Mouse (Mus musculus): ENCODE measurements around the gene Olfr1186. TPM values are rescaled to one million over a fixed set of nuclear protein-coding genes. Genes with fewer than 3 reads are reported as not detected.
"Not testable (repeated sequence)": the region's sequence is repeated elsewhere in the genome, so short reads cannot be mapped to it uniquely, and the experiment has no call there.

Gene Olfr1186
- not detected in 2 replicates for polyA plus RNA-seq (2015; fragmentation: Nextera tagmentation; extraction: Ambion mirVana)

DNA sequence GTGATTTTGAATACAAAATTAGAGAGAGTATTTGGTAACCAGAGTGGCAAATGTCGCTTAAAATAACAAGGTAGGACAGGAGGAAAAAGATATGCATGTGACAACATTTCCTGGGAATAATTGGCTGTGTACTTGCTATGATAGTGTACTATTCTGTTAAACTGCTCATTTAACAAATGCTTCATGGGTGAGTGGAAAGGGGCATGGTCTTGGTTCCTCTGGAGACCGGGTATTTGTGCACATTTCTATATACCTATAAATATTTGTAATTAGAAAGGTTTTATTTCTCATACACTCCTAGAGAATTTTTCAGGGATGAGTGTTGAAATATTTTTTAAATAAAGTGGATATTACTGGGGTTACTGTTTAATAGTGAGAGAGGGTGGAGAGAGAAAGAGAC is at the start of gene Olfr1186:
TSS of gene Olfr1186 (plus strand) at position 301 of the 400 bp plus-strand sequence.
- H3K9me3 ChIP-seq, result no peaks in the 10 kb centered on the region
- no peaks in the 10 kb centered on the region for H3K36me3 ChIP-seq (replicated peaks)
- ATAC-seq (replicated peaks), result no peak
- no peak within 1 kb of the TSS for H3K27ac ChIP-seq
- no peaks in the 10 kb centered on the region for H3K4me1 ChIP-seq
- no peak within 1 kb of the TSS for H3K4me3 ChIP-seq
- no peak within 1 kb of the TSS for H3K4me2 ChIP-seq
- H3K9ac ChIP-seq, result no peak within 1 kb of the TSS
- H3K27me3 ChIP-seq (replicated peaks), result no peaks in the 10 kb centered on the region
- WGBS, result 85% methylated on average over 2 of the region's 2 CpGs

DNA sequence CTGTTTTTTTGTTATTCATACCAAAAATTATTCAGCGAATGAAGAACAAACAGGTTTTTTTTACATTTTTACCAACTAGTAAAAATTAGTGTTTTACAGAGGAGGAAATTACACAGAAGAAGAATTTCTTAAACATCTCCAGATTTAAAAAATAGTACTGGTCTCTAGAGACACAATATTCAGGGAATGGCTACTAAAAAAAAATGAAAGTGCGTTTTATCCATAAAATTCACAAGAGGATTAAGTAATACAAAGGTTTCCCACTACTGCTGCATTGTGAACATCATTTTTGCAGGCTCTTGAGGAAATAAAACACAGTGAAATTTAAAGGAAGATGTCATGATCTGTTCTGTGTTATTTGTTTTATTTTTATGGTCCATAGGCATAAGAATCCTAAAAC is 35.1 kb upstream of the Olfr1186 start, which contains the start of gene Olfr1184:
TSS of gene Olfr1184 (plus strand) at position 301 of the 400 bp plus-strand sequence.
- no peak within 1 kb of the TSS for H3K9ac ChIP-seq
- H3K4me1 ChIP-seq, result no peaks in the 10 kb centered on the region
- 89% methylated on average over 2 of the region's 2 CpGs for WGBS
- H3K27me3 ChIP-seq (replicated peaks), result no peaks in the 10 kb centered on the region
- H3K36me3 ChIP-seq (replicated peaks), result no peaks in the 10 kb centered on the region
- no peak within 1 kb of the TSS for H3K4me2 ChIP-seq
- H3K9me3 ChIP-seq, result no peaks in the 10 kb centered on the region
- no peak within 1 kb of the TSS for H3K27ac ChIP-seq
- H3K4me3 ChIP-seq, result no peak within 1 kb of the TSS
- ATAC-seq (replicated peaks), result no peak

DNA sequence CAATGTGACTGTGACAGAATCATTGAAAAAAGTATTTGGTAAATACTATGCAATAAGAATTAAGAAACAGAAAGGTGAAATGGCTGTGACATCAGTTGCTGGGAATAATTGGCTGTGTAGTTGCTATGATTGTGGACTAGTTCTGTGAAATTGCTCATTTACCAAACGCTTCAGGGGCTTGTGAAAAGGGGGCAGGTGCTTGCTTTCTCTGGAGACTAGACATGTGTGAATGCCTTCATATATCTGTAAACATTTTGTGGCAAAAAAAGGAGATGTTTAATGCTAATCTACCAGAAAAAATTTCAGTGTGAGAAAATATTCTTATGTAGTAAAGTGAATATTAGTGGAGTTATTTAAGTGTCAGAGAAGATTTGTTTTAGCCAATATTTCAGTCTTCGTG is 25.3 kb upstream of the Olfr1186 start, which contains the start of gene Olfr1185-ps1:
TSS of gene Olfr1185-ps1 (plus strand) at position 301 of the 400 bp plus-strand sequence.
- 78% methylated on average over 2 of the region's 2 CpGs for WGBS
- no peak for ATAC-seq (replicated peaks)
- H3K4me3 ChIP-seq, result no peak within 1 kb of the TSS
- no peak within 1 kb of the TSS for H3K9ac ChIP-seq
- no peaks in the 10 kb centered on the region for H3K9me3 ChIP-seq
- no peaks in the 10 kb centered on the region for H3K27me3 ChIP-seq (replicated peaks)
- no peak within 1 kb of the TSS for H3K27ac ChIP-seq
- H3K4me2 ChIP-seq, result no peak within 1 kb of the TSS
- no peaks in the 10 kb centered on the region for H3K36me3 ChIP-seq (replicated peaks)
- H3K4me1 ChIP-seq, result no peaks in the 10 kb centered on the region

DNA sequence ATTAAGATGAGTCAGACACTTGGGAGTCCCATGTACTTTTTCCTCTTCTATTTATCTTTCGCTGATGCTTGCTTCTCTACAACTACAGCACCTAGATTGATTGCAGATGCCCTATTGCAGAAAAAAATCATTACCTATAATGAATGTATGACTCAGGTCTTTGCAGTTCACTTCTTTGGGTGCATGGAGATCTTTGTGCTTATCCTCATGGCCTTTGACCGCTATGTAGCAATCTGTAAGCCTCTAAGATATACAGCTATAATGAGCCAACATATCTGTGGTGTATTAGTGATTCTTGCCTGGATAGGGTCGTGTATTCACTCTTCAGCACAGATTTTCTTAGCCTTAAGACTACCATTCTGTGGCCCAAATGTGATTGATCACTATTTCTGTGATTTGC is 7.4 kb downstream of the Olfr1186 start:
- Histone ChIP-seq H3K4me2 (no peak overlapping the region), H3K4me1 (no peaks in the 10 kb centered on the region), H3K9ac (no peak overlapping the region), H3K27ac (no peak overlapping the region), H3K4me3 (no peak overlapping the region), H3K27me3 (replicated peaks) (no peaks in the 10 kb centered on the region), H3K36me3 (replicated peaks) (no peaks in the 10 kb centered on the region), H3K9me3 (no peaks in the 10 kb centered on the region)
- ATAC-seq (replicated peaks), result no peak
- 78% methylated on average over 3 of the region's 3 CpGs for WGBS

DNA sequence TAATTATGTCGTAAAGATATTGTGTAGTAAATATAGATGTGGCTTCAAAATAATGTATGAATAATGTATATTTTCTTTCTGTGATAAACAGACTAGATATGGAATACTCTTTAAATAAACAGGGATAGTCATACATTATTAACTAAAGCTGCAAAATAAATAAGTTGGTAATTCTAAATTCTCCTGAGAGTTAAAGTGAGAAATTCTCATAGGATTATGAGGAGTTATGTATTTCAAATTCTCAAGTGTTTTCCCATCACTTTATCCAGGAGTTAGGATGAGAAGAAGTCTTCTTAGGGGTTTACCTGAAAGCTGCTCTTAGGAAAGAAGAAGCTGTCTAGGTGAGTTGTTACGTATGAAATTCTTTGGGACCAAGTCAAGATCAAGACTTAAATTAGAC is 38.3 kb downstream of the Olfr1186 start, which contains the start of gene Olfr1188:
TSS of gene Olfr1188 (plus strand) at position 301 of the 400 bp plus-strand sequence.
- no peak for ATAC-seq (replicated peaks)
- Histone ChIP-seq H3K9me3 (no peaks in the 10 kb centered on the region), H3K27me3 (replicated peaks) (no peaks in the 10 kb centered on the region), H3K9ac (no peak within 1 kb of the TSS), H3K36me3 (replicated peaks) (no peaks in the 10 kb centered on the region), H3K27ac (no peak within 1 kb of the TSS), H3K4me3 (no peak within 1 kb of the TSS), H3K4me1 (no peaks in the 10 kb centered on the region), H3K4me2 (no peak within 1 kb of the TSS)
- WGBS, result 94% methylated on average over 2 of the region's 2 CpGs

DNA sequence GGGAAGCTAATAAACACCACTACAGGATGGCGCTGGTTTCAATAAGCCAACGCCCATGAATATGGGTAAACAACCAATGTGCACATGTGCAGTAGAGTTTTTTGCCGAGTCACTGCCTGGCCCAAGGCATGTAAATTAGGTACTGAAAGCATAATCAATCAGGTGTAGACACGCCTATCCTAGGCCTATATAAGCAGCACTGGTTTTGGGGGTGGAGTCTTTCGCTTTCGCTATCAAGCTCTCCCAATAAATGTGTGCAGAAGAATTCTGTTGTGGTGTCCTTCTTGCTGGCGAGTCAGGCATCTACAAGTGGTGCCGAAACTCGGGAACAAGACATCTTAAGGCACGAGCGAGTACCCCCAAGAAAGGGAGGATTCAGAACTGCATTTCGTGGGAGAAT is 54.3 kb downstream of the Olfr1186 start:
- not testable (repeated sequence) for H3K4me1 ChIP-seq; H3K9me3 ChIP-seq; H3K4me3 ChIP-seq; H3K4me2 ChIP-seq; H3K36me3 ChIP-seq (replicated peaks); ATAC-seq (replicated peaks); H3K27me3 ChIP-seq (replicated peaks); H3K9ac ChIP-seq; H3K27ac ChIP-seq
- WGBS, result 93% methylated on average over 12 of the region's 12 CpGs

Other genes starting within 250 kb of the Olfr1186 start
- gene Olfr1173, start 238.7 kb upstream of the Olfr1186 start, polyA plus RNA-seq (2015; fragmentation: Nextera tagmentation; extraction: Ambion mirVana), result not detected in 2 replicates
- gene Olfr1174-ps, start 203.4 kb upstream of the Olfr1186 start, polyA plus RNA-seq (2015; fragmentation: Nextera tagmentation; extraction: Ambion mirVana), result not detected in 2 replicates
- gene Olfr1175-ps, start 191.3 kb upstream of the Olfr1186 start, polyA plus RNA-seq (2015; fragmentation: Nextera tagmentation; extraction: Ambion mirVana), result not detected in 2 replicates
- gene Olfr1176, start 181.8 kb upstream of the Olfr1186 start, polyA plus RNA-seq (2015; fragmentation: Nextera tagmentation; extraction: Ambion mirVana), result not detected in 2 replicates
- not detected in 2 replicates for gene Olfr1177-ps, start 172.1 kb upstream of the Olfr1186 start, polyA plus RNA-seq (2015; fragmentation: Nextera tagmentation; extraction: Ambion mirVana)
- not detected in 2 replicates for gene Olfr1178, start 131.5 kb upstream of the Olfr1186 start, polyA plus RNA-seq (2015; fragmentation: Nextera tagmentation; extraction: Ambion mirVana)
- not detected in 2 replicates for gene Olfr1179, start 112.1 kb upstream of the Olfr1186 start, polyA plus RNA-seq (2015; fragmentation: Nextera tagmentation; extraction: Ambion mirVana)
- not detected in 2 replicates for gene Olfr1180, start 99.4 kb upstream of the Olfr1186 start, polyA plus RNA-seq (2015; fragmentation: Nextera tagmentation; extraction: Ambion mirVana)
- gene Olfr1181, start 92.4 kb upstream of the Olfr1186 start, polyA plus RNA-seq (2015; fragmentation: Nextera tagmentation; extraction: Ambion mirVana), result not detected in 2 replicates
- not detected in 2 replicates for gene Gm13757, start 69.4 kb upstream of the Olfr1186 start, polyA plus RNA-seq (2015; fragmentation: Nextera tagmentation; extraction: Ambion mirVana)
- gene Olfr1183, start 63.7 kb upstream of the Olfr1186 start, polyA plus RNA-seq (2015; fragmentation: Nextera tagmentation; extraction: Ambion mirVana), result not detected in 2 replicates
- not detected in 2 replicates for gene Olfr1184, start 35.0 kb upstream of the Olfr1186 start, polyA plus RNA-seq (2015; fragmentation: Nextera tagmentation; extraction: Ambion mirVana)
- not detected in 2 replicates for gene Olfr1185-ps1, start 25.2 kb upstream of the Olfr1186 start, polyA plus RNA-seq (2015; fragmentation: Nextera tagmentation; extraction: Ambion mirVana)
- not detected in 2 replicates for gene Olfr1188, start 38.4 kb downstream of the Olfr1186 start, polyA plus RNA-seq (2015; fragmentation: Nextera tagmentation; extraction: Ambion mirVana)
- not detected in 2 replicates for gene Olfr1189, start 67.9 kb downstream of the Olfr1186 start, polyA plus RNA-seq (2015; fragmentation: Nextera tagmentation; extraction: Ambion mirVana)
- gene Olfr1191-ps1, start 122.0 kb downstream of the Olfr1186 start, polyA plus RNA-seq (2015; fragmentation: Nextera tagmentation; extraction: Ambion mirVana), result not detected in 2 replicates
- gene Olfr1192-ps1, start 130.0 kb downstream of the Olfr1186 start, polyA plus RNA-seq (2015; fragmentation: Nextera tagmentation; extraction: Ambion mirVana), result not detected in 2 replicates
- not detected in 2 replicates for gene Olfr1193, start 157.1 kb downstream of the Olfr1186 start, polyA plus RNA-seq (2015; fragmentation: Nextera tagmentation; extraction: Ambion mirVana)
- gene Olfr1195, start 170.6 kb downstream of the Olfr1186 start, polyA plus RNA-seq (2015; fragmentation: Nextera tagmentation; extraction: Ambion mirVana), result not detected in 2 replicates
- gene Olfr1196, start 186.0 kb downstream of the Olfr1186 start, polyA plus RNA-seq (2015; fragmentation: Nextera tagmentation; extraction: Ambion mirVana), result not detected in 2 replicates
- not detected in 2 replicates for gene Olfr1197, start 213.8 kb downstream of the Olfr1186 start, polyA plus RNA-seq (2015; fragmentation: Nextera tagmentation; extraction: Ambion mirVana)
- not detected in 2 replicates for gene Olfr1198, start 232.8 kb downstream of the Olfr1186 start, polyA plus RNA-seq (2015; fragmentation: Nextera tagmentation; extraction: Ambion mirVana)
- gene Olfr1199, start 241.9 kb downstream of the Olfr1186 start, polyA plus RNA-seq (2015; fragmentation: Nextera tagmentation; extraction: Ambion mirVana), result not detected in 2 replicates